Mouse (Mus musculus) liver, adult 2 months (tissue): ENCODE measurements around the gene Gid8. TPM values are rescaled to one million over a fixed set of nuclear protein-coding genes. Genes with fewer than 3 reads are reported as not detected.

Experiments
- DNase-seq: peaks from one replicate; pipeline ENCODE4 v3.0.0-alpha.2; 2011; ENCODE audit warnings: low read depth, low spot score; ENCODE audit errors: extremely low read depth
- H3K27ac ChIP-seq: fragments of 200-500 bp; replicated peaks from 2 replicates; pipeline ENCODE4 v1.5.1; 2012; ENCODE audit warnings: low read depth, mild to moderate bottlenecking, control low read depth, inconsistent platforms, low read length; ENCODE audit not compliant: insufficient read depth
- H3K27me3 ChIP-seq: fragments of 200-500 bp; 2 replicates; pipeline ENCODE4 v1.6.1; 2012; ENCODE audit warnings: mild to moderate bottlenecking, moderate library complexity, low read length, inconsistent platforms; ENCODE audit not compliant: control insufficient read depth, insufficient read depth
- H3K36me3 ChIP-seq: fragments of 200-500 bp; 2 replicates; pipeline ENCODE4 v1.6.1; 2012; ENCODE audit warnings: low read length, inconsistent platforms; ENCODE audit not compliant: control insufficient read depth, insufficient read depth
- H3K4me1 ChIP-seq: fragments of 200-500 bp; 2 replicates; pipeline ENCODE4 v1.6.1; 2011; ENCODE audit warnings: low read length; ENCODE audit not compliant: control insufficient read depth, insufficient read depth
- H3K4me3 ChIP-seq: fragments of 200-500 bp; 2 replicates; pipeline ENCODE4 v1.5.1; 2011; ENCODE audit warnings: low read depth, mild to moderate bottlenecking, control low read depth, low read length, moderate library complexity; ENCODE audit not compliant: insufficient read depth
- H3K79me2 ChIP-seq: fragments of 200-500 bp; 2 replicates; pipeline ENCODE4 v1.6.1; 2012; ENCODE audit warnings: inconsistent platforms, mild to moderate bottlenecking, low read length, moderate library complexity; ENCODE audit not compliant: control insufficient read depth, insufficient read depth
- H3K9ac ChIP-seq: fragments of 200-500 bp; 2 replicates; pipeline ENCODE4 v1.6.1; 2012; ENCODE audit warnings: low read depth, mild to moderate bottlenecking, control low read depth, inconsistent platforms, low read length
- CTCF ChIP-seq: fragments of 200-500 bp; IDR thresholded peaks from 2 replicates; pipeline ENCODE4 v1.5.1; 2011; ENCODE audit warnings: low read depth, low read length, control low read depth
- POLR2A ChIP-seq: fragments of 200-500 bp; IDR thresholded peaks from 2 replicates; pipeline ENCODE4 v1.6.1; 2011; ENCODE audit warnings: low read length, control low read depth; ENCODE audit not compliant: insufficient read depth; ENCODE audit errors: extremely low read depth
- WGBS: fragments of 180-500 bp; shearing (Covaris S2); methylation state at CpG from one replicate; pipeline ENCODE4 v1.1.7; 2018; 5-methylcytosine and 5-hydroxymethylcytosine counted together
- polyA plus RNA-seq: library from polyadenylated mRNA; depleted of rRNA; stranded (reverse); fragments of >200 nt; gene quantifications from 2 replicates; pipeline ENCODE4 v1.2.3, GENCODE M21; 2012
- total RNA-seq: library from RNA; depleted of rRNA; stranded (reverse); fragments of >200 nt; gene quantifications from 2 replicates; pipeline ENCODE4 v1.2.3, GENCODE M21; 2014

Gid8 gene
- total and polyA plus RNA-seq, 2 experiments: 23.6 to 54.7 TPM

GRCm38 (mm10) chr2:180725856-180726629 is 16.1 kb downstream of the Gid8 start:
- Histone ChIP-seq H3K79me2 (peaks cover 2% of the 10 kb centered on the region; the same call in 1 of the 2 replicates), H3K4me3 (0 out of 2 replicates have a peak overlapping the region, but pooled peaks have one; percentile 2), H3K9ac (peak overlapping the region; percentile 39; the same call in 1 of the 2 replicates), H3K27me3 (no peaks in the 10 kb centered on the region), H3K27ac (no peak overlapping the region), H3K4me1 (peaks cover 11% of the 10 kb centered on the region; the same call in 1 of the 2 replicates), H3K36me3 (peaks cover 15% of the 10 kb centered on the region)
- WGBS: 8% methylated on average over 8 of the region's 8 CpGs
- no peak for TF ChIP-seq CTCF
- TF ChIP-seq POLR2A: no peak
- DNase-seq: no peak

- no peak overlapping the region for H3K4me3 ChIP-seq
Observed at GRCm38 (mm10) chr2:180726658-180727442, 16.9 kb downstream of the Gid8 start.

GRCm38 (mm10) chr2:180727613-180728021 is 17.7 kb downstream of the Gid8 start:
- 73% methylated on average over 4 of the region's 4 CpGs for WGBS
- no peak overlapping the region for H3K9ac ChIP-seq
- no peak for TF ChIP-seq POLR2A
- TF ChIP-seq CTCF: no peak
- H3K27me3 ChIP-seq: no peaks in the 10 kb centered on the region
- peaks cover 3% of the 10 kb centered on the region; the same call in 1 of the 2 replicates for H3K36me3 ChIP-seq
- DNase-seq: no peak
- peaks cover 11% of the 10 kb centered on the region; the same call in 1 of the 2 replicates for H3K4me1 ChIP-seq
- H3K27ac ChIP-seq: no peak overlapping the region
- no peak overlapping the region for H3K4me3 ChIP-seq
- no peaks in the 10 kb centered on the region for H3K79me2 ChIP-seq

More at GRCm38 (mm10) chr2:180726658-180727442, 16.9 kb downstream of the Gid8 start:
- Histone ChIP-seq H3K9ac (no peak overlapping the region), H3K27me3 (no peaks in the 10 kb centered on the region), H3K27ac (no peak overlapping the region), H3K4me1 (peaks cover 11% of the 10 kb centered on the region; the same call in 1 of the 2 replicates), H3K79me2 (no peaks in the 10 kb centered on the region), H3K36me3 (peaks cover 8% of the 10 kb centered on the region; the same call in 1 of the 2 replicates)
- DNase-seq: no peak
- 31% methylated on average over 6 of the region's 6 CpGs for WGBS
- TF ChIP-seq POLR2A (no peak), CTCF (no peak)

GRCm38 (mm10) chr2:180731036-180731435 is 21.1 kb downstream of the Gid8 start:
- no peaks in the 10 kb centered on the region for H3K79me2 ChIP-seq
- WGBS: 62% methylated on average over 3 of the region's 3 CpGs
- no peak for TF ChIP-seq CTCF
- TF ChIP-seq POLR2A: no peak
- DNase-seq: no peak
- H3K9ac ChIP-seq: no peak overlapping the region
- no peak overlapping the region for H3K27ac ChIP-seq
- no peak overlapping the region for H3K4me3 ChIP-seq
- H3K27me3 ChIP-seq: no peaks in the 10 kb centered on the region
- H3K4me1 ChIP-seq: peaks cover 2% of the 10 kb centered on the region; the same call in 1 of the 2 replicates
- H3K36me3 ChIP-seq: no peaks in the 10 kb centered on the region; the same call in 1 of the 2 replicates

- H3K9ac ChIP-seq: no peak overlapping the region
- H3K27ac ChIP-seq: no peak overlapping the region
- H3K79me2 ChIP-seq: no peaks in the 10 kb centered on the region
- DNase-seq: no peak
- no peak overlapping the region for H3K4me3 ChIP-seq
- no peaks in the 10 kb centered on the region; the same call in 1 of the 2 replicates for H3K36me3 ChIP-seq
- no peak for TF ChIP-seq POLR2A
- no peak for TF ChIP-seq CTCF
- WGBS: 82% methylated on average over 6 of the region's 6 CpGs
- H3K4me1 ChIP-seq: peaks cover under 1% of the 10 kb centered on the region; the same call in 1 of the 2 replicates
- no peaks in the 10 kb centered on the region for H3K27me3 ChIP-seq
Observed at GRCm38 (mm10) chr2:180731984-180732383, 22.1 kb downstream of the Gid8 start.
